Mouse (Mus musculus) E14TG2a.4 (cell line): ENCODE data around the gene Gdpd5.

Experiments
- CTCF ChIP-seq: conservative IDR thresholded peaks from 2 replicates; pipeline ENCODE4 v1.5.1; 2014; ENCODE audit warnings: low read length
- NANOG ChIP-seq: IDR thresholded peaks from 2 replicates; pipeline ENCODE4 v1.6.1; 2014; ENCODE audit warnings: borderline replicate concordance, low read length, mixed read lengths

DNA sequence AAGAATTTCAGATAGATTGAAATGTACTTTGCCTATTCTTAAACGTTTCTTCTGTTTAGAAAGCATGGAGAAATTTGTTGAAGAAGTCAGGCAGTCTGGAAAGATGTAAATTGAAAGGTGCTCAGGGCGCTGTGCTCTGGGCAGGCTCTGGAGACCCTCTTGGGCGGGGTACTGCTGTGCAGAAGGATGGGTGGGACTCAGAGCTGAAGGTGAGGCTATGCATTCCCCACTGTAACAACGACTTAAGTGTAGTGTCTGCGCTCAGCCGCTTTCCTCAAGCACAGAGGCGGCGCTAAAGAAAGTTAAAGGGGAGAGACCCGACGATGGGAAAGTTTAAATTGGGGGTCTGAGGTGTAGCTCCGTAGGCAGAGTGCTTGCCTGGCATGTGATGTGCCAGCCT lies 49.0 kb downstream of the Gdpd5 start:
- TF ChIP-seq CTCF (no peak), NANOG (no peak)
